Mouse (Mus musculus) forebrain, embryonic 16.5 days (tissue): ENCODE data around the gene Clint1. TPM values are rescaled to one million over a fixed set of nuclear protein-coding genes. Genes with fewer than 3 reads are reported as not detected.

Experiments
- microRNA-seq: library from miRNA; unstranded; fragments of <30 nt; microRNA quantifications from one replicate; pipeline ENCODE4, GENCODE M21; 2017
- polyA plus RNA-seq: library from polyadenylated mRNA; unstranded; fragments of >200 nt; fragmentation: Nextera tagmentation; extraction: Ambion mirVana; gene quantifications from 2 replicates; pipeline ENCODE4 v1.2.1, GENCODE M21; 2015

The Clint1 gene
- polyA plus RNA-seq, 1 experiment from 2014 or later, result 45.1 TPM

Small RNA genes lying within 50 kb of the gene (microRNA-seq; reads per million reads assigned to microRNA genes)
- gene Gm22751, result not detected

Other genes with a start within 250 kb of the Clint1 start
- 11.5 and 13.6 TPM in 2 replicates for gene Lsm11, start 92.9 kb downstream of the Clint1 start, polyA plus RNA-seq
- 10.0 and 10.2 TPM in 2 replicates for gene Thg1l, start 103.4 kb downstream of the Clint1 start, polyA plus RNA-seq
- gene Sox30, start 128.3 kb downstream of the Clint1 start, polyA plus RNA-seq, result not detected in 2 replicates
- gene Gm12166, start 200.3 kb downstream of the Clint1 start, polyA plus RNA-seq, result 4.1 and 5.0 TPM in 2 replicates
- gene Adam19, start 203.9 kb downstream of the Clint1 start, polyA plus RNA-seq, result 9.7 and 10.8 TPM in 2 replicates